In the genomic region with DNA sequence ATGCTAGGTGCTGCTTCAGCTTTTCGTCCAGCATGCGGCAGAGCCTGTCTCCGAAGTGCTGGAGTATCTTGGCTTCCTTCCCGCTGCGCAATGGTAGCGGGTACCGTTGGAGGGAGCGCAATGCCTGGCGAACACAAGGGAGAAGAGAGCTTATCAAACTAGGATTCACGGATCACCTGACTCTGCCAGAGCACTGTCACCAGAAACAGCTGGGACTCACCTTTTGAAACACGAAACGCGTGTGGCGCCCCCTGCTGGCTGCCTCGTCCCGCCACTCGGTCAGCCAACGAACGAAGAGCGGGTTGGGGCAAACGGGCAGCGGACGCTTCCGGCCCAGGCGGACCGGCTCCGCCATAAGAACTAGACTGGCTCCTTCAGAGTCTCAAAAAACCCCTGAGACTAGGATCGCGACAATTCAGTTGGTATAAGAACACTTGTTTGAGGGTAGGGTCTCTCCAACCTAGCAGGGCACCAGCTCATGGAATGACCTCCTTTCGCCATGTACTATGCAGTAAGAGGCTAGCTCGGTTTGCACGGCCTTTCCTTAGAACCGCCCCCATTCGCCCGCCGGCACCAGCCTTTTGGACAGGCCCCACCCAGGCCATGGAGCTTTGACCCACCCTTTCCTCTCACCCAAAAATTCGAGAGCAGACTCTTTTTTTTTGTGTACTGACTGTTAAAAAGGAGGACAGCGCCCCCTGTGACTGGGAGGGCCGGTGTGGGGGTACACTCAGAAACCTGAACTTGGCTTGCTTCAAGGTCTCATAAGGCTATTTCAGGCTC, we compare ENCODE assay signal across 8 mouse cellular contexts. TPM values are rescaled to one million over a fixed set of nuclear protein-coding genes. Genes with fewer than 3 reads are reported as not detected.
A peak's percentile ranks its signal among the peaks of the same experiment; 100 is the strongest.
DNase-seq lines count a peak whose midpoint lies in the region; ATAC-seq lines count a peak whose summit lies in the region.

A gene (minus strand): TSS at position 635 of the 783 bp plus-strand sequence.

- peak; percentile 96 for DNase-seq in embryo, embryonic 10 days (ENCODE audit: low spot score)
- peak; percentile 97 for DNase-seq in gastrocnemius, postnatal 10 days
- peak; percentile 99 for DNase-seq in induced T-regulatory cell, adult 2 months (ENCODE audit: low read depth)
- DNase-seq in left cerebral cortex, adult 9 months (ENCODE audit: low spot score in 2 of 2): peak; percentile 89 to 97
- peak; percentile 97 for DNase-seq in right cerebral cortex, postnatal 14 days
- DNase-seq in urinary bladder, postnatal 36 days (ENCODE audit: low spot score in 2 of 2): peak; percentile 94 to 96

- peak; percentile 34 for ATAC-seq in activated CD4-positive, CD25-positive, alpha-beta regulatory T cell, adult 4 months
- peak; percentile 51 for ATAC-seq in megakaryocyte progenitor cell, adult 5-6 weeks (replicated peaks; ENCODE audit: poor library complexity)

RNA-seq across cellular contexts. Expression of the gene that starts here (rescaled TPM):
- polyA plus RNA-seq in activated CD4-positive, CD25-positive, alpha-beta regulatory T cell, adult 4 months (2017; shearing (Covaris generic)): 10 to 100 TPM; 34.3 to 39.7 TPM
- 10 to 100 TPM; 24.7 to 29.9 TPM for total RNA-seq in gastrocnemius, postnatal 10 days (2021)
- 20.4 and 28.8 TPM in 2 replicates for total RNA-seq in megakaryocyte progenitor cell, adult 5-6 weeks (2015)
- total RNA-seq in megakaryocyte progenitor cell, adult 5-6 weeks (2017): 10.3 and 11.6 TPM in 2 replicates

Comparison
In these comparisons a context has a peak if more than half of its experiments do, and no peak if none do; other contexts are left out.
1. Peak in every context shown above with its lines: DNase-seq and ATAC-seq.